Mouse (Mus musculus) lung, adult 2 months (tissue): ENCODE results near the gene Btbd7.

Source experiments
- CTCF ChIP-seq: fragments of 200-500 bp; IDR thresholded peaks from 2 replicates; pipeline ENCODE4 v1.5.1; 2011; ENCODE audit warnings: mild to moderate bottlenecking, low read length, control low read depth; ENCODE audit not compliant: insufficient read depth
- POLR2A ChIP-seq: fragments of 200-500 bp; IDR thresholded peaks from 2 replicates; pipeline ENCODE4 v1.6.1; 2011; ENCODE audit warnings: low read depth, mild to moderate bottlenecking, control low read depth, low read length, borderline replicate concordance; ENCODE audit errors: extremely low read depth

DNA sequence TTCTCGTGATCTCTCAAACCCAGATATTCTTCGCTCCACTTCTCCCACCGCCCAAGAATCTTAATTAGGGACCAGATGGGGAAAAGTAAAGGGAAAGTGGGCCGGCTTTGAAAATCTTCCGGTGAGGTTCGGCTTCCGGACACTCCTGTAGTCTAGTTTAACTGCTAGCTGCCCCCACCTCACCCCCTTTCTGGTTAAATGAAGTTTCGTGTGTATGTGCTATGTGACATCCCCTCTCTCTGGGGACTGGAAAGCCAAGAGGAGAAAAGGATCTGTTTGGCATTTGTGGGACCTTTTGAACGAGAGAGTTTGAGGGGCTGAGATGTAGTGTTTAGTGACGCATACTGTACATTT, 119.9 kb downstream of the Btbd7 start, which contains the start of gene Gm20604:
- TF ChIP-seq CTCF (no peak), POLR2A (no peak)
